Comparison of ENCODE assay signal across 16 mouse cellular contexts in genomic region chr11:81909397-81909894, GRCm38 (mm10). TPM values are rescaled to one million over a fixed set of nuclear protein-coding genes. Genes with fewer than 3 reads are reported as not detected.
"Had no signal": no experiment of that assay in that cellular context is flagged by ENCODE, and none has a peak within 500 bp of the region (broad histone marks: within the 10 kb centered on the region; RNA-seq: fewer than 3 reads in every experiment).

No protein-coding gene starts in this region.

- H3K36me3 ChIP-seq: limb, embryonic 15.5 days; liver, embryonic 13.5 days; lung, embryonic 15.5 days; midbrain, embryonic 12.5 days had no signal

- H3K4me3 ChIP-seq: limb, embryonic 15.5 days; liver, embryonic 13.5 days; lung, embryonic 15.5 days; midbrain, embryonic 12.5 days had no signal

- H3K4me2 ChIP-seq: limb, embryonic 15.5 days; liver, embryonic 13.5 days; lung, embryonic 15.5 days; midbrain, embryonic 12.5 days had no signal

- DNase-seq: kidney, adult 11 months; kidney, adult 9 months; kidney, postnatal 36 days; layer of hippocampus, adult 9-11 months; layer of hippocampus, postnatal 36 days; liver, embryonic 13.5 days; liver, postnatal 0 days; right cerebral cortex, postnatal 14 days; thymus, postnatal 36 days had no signal

- H3K27me3 ChIP-seq: limb, embryonic 15.5 days; liver, embryonic 13.5 days; lung, embryonic 15.5 days; midbrain, embryonic 12.5 days had no signal

RNA-seq across cellular contexts. Expression of gene 5530401A14Rik, which starts 49.0 kb away (rescaled TPM):
- total RNA-seq: megakaryocyte-erythroid progenitor cell, adult 5-6 weeks had no signal
- polyA plus RNA-seq: kidney, postnatal 0 days; limb, embryonic 11.5 days; limb, embryonic 15.5 days; liver, embryonic 13.5 days; liver, postnatal 0 days; lung, embryonic 15.5 days; stomach, postnatal 0 days had no signal

RNA-seq across cellular contexts. Expression of gene Asic2, which starts 58.8 kb away (rescaled TPM):
- total RNA-seq: megakaryocyte-erythroid progenitor cell, adult 5-6 weeks had no signal
- polyA plus RNA-seq: liver, embryonic 13.5 days; liver, postnatal 0 days had no signal
